Mouse (Mus musculus) neural tube, embryonic 14.5 days (tissue): Measurements from ENCODE around the gene Rom1. TPM values are rescaled to one million over a fixed set of nuclear protein-coding genes. Genes with fewer than 3 reads are reported as not detected.
A peak's percentile ranks its signal among the peaks of the same experiment; 100 is the strongest.
"Not testable (repeated sequence)": the region's sequence is repeated elsewhere in the genome, so short reads cannot be mapped to it uniquely, and the experiment has no call there.

ENCODE experiments used
- ATAC-seq: fragments of 200-750 bp; cut with Nextera tagmentation; 2 replicates; pipeline ENCODE4 v1.8.0; 2017; ENCODE audit warnings: low read depth, mild to moderate bottlenecking, moderate TSS enrichment, moderate library complexity
- H3K27ac ChIP-seq: fragments of 300-500 bp; sonication (generic); 2 replicates; pipeline ENCODE4 v1.5.1; 2014; ENCODE audit warnings: low read depth, mild to moderate bottlenecking, control low read depth, low read length, moderate library complexity, mixed read lengths
- H3K27me3 ChIP-seq: fragments of 300-500 bp; sonication (generic); 2 replicates; pipeline ENCODE4 v1.6.1; 2014; ENCODE audit warnings: low read length; ENCODE audit not compliant: control insufficient read depth, insufficient read depth
- H3K36me3 ChIP-seq: fragments of 300-500 bp; sonication (generic); 2 replicates; pipeline ENCODE4 v1.6.1; 2014; ENCODE audit warnings: low read length, mixed read lengths; ENCODE audit not compliant: control insufficient read depth, insufficient read depth
- H3K4me1 ChIP-seq: fragments of 300-500 bp; sonication (generic); 2 replicates; pipeline ENCODE4 v1.6.1; 2014; ENCODE audit warnings: low read length; ENCODE audit not compliant: control insufficient read depth, insufficient read depth
- H3K4me2 ChIP-seq: fragments of 300-500 bp; sonication (generic); 2 replicates; pipeline ENCODE4 v1.6.1; 2014; ENCODE audit warnings: mild to moderate bottlenecking, low read depth, low read length, control low read depth
- H3K4me3 ChIP-seq: fragments of 300-500 bp; sonication (generic); 2 replicates; pipeline ENCODE4 v1.5.1; 2014; ENCODE audit warnings: low read depth, low read length, control low read depth, mixed read lengths
- H3K9ac ChIP-seq: fragments of 300-500 bp; sonication (generic); replicated peaks from 2 replicates; pipeline ENCODE4 v1.6.1; 2014; ENCODE audit warnings: low read depth, mild to moderate bottlenecking, control low read depth, low read length, mixed read lengths
- H3K9me3 ChIP-seq: fragments of 300-500 bp; sonication (generic); 2 replicates; pipeline ENCODE4 v1.6.1; 2016; ENCODE audit warnings: low read length; ENCODE audit not compliant: control insufficient read depth
- WGBS: fragments of 180-500 bp; shearing (Covaris S2); extraction: QIAGEN DNeasy Blood & Tissue Kit; methylation state at CpG from one replicate; pipeline ENCODE4 v1.1.7; 2014; 5-methylcytosine and 5-hydroxymethylcytosine counted together
- polyA plus RNA-seq: library from polyadenylated mRNA; unstranded; fragments of >200 nt; fragmentation: Nextera tagmentation; extraction: Ambion mirVana; gene quantifications from 2 replicates; pipeline ENCODE4 v1.2.1, GENCODE M21; 2014

Gene Rom1
- polyA plus RNA-seq: 1.1 and 1.7 TPM in 2 replicates

DNA sequence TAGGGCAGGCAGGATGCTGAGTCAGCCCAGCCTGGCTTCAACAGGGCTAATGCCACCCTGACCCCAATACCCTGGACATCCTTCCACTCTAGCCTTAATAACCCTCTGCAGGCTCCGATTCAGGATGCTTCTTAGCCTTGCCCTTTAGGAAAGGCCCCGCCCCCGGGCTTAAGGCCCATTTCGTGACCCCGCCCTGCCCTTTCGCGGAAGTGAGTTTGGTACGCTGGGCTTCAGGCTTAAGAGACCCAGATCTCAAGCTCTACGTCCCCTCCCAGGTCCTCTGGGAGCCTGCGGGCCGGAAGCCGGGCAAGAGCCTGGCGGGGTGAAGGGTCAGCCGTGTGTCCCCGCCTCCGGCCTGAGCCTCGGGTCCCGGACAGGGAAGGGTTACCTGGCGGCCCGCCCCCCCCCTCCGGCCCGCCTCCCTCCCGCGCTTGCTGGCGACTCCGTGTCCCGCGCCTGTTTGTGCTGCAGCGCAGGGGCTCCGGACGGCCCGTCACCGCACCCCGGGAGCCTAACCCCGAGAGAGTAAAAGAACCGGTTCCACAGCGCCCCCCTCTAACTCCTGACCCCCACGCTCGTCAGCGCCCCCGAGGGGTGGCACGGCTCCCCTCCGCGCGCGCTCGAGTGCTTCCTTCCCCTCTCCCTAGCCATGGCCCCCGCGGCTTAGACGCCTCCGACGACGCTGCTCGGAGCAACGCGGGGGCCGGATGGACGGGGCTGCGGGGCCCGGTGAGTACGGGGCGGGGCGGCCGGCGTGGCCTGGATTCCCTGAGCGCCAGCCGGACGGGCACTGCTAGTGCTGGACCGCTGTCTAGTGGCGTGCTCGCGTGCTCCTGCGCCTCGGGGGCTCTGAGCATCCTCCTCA lies at the start of gene Rom1, which contains the start of gene Eml3:
Rom1 (minus strand) TSS at position 133 of the 865 bp plus-strand sequence.
Eml3 (plus strand) TSS at position 329 of the 865 bp plus-strand sequence.
- peak; percentile 50 for ATAC-seq
- Histone ChIP-seq H3K4me1 (0 out of 2 replicates have a peak, but pooled peaks cover 3% of the 10 kb centered on the region), H3K9me3 (no peaks in the 10 kb centered on the region), H3K36me3 (peaks cover 8% of the 10 kb centered on the region; the same call in 1 of the 2 replicates), H3K4me3 (peak within 1 kb of the TSS; percentile 48), H3K27ac (no peak within 1 kb of the TSS), H3K27me3 (no peaks in the 10 kb centered on the region), H3K4me2 (peak within 1 kb of the TSS; percentile 64), H3K9ac (peak within 1 kb of the TSS; percentile 58)
- WGBS: 1% methylated on average over 67 of the region's 74 CpGs

DNA sequence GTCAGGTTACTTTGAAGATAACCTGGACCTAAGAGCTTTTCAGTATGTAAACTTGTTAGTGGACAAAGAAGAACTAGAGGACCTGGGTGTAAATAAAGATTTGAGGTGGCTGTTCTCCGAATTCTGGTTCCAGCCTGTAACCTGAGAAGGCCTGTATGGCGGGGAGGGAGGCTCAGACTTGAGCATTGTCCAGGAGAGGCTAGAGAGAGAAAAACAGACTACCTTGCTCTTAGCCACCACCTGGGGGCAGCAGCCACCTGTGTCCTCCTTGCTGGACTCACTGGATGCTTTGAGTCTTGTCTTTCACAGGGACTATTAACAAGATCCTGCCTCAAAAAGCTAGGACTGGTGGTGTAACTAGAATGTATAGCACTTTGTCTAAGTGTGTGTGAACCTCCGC lies 47.4 kb upstream of the Rom1 start:
- peak; percentile 52; the same call in 1 of the 2 replicates for ATAC-seq
- 58% methylated on average over 3 of the region's 3 CpGs for WGBS
- Histone ChIP-seq H3K4me3 (no peak overlapping the region), H3K36me3 (peaks cover 58% of the 10 kb centered on the region), H3K27me3 (no peaks in the 10 kb centered on the region), H3K27ac (no peak overlapping the region), H3K9me3 (no peaks in the 10 kb centered on the region), H3K9ac (no peak overlapping the region), H3K4me1 (0 out of 2 replicates have a peak, but pooled peaks cover 2% of the 10 kb centered on the region), H3K4me2 (no peak overlapping the region)

DNA sequence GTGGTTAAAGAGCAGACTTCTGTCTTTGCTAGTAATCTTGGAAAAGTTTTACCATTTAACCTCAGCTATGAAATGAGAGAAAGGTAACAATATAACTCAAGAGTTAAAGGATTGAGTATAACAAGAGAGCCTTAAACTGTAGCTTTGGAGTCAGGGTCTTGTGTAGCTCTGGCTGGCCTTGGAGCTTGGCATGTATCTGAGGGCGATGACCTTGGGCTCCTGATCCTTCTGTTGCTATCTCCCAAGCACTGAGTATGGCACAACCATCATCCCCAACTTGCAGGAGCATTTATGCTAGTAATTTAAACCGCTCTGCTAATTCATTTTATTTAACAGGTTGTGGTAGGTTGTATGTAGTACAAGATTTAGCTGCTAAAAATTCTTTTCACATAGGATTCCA lies 46.3 kb upstream of the Rom1 start:
- H3K4me2 ChIP-seq: no peak overlapping the region
- H3K4me1 ChIP-seq: no peaks in the 10 kb centered on the region
- 94% methylated on average over 2 of the region's 2 CpGs for WGBS
- H3K27ac ChIP-seq: no peak overlapping the region
- peaks cover 66% of the 10 kb centered on the region for H3K36me3 ChIP-seq
- no peak overlapping the region for H3K9ac ChIP-seq
- ATAC-seq: no peak
- no peaks in the 10 kb centered on the region for H3K27me3 ChIP-seq
- no peak overlapping the region for H3K4me3 ChIP-seq
- H3K9me3 ChIP-seq: no peaks in the 10 kb centered on the region

DNA sequence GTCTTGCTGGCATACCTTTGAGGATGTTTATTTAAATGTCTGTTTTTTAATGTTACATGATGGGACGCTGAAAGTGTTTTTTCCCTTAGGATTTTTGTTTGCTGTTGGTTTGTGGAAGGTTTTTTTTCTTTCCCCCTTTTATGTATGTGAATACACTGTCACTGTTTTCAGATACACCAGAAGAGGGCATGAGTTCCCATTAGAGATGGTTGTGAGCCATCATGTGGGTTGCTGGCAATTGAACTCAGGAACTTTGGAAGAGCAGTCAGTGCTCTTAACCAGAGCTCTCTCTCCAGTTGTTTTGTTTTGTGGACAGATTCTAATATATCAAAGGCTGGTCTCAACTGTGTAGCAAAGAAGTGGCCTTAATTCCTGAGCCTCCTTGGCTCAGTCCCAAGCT lies 45.5 kb upstream of the Rom1 start:
- WGBS: 90% methylated on average over 1 of the region's 1 CpGs
- Histone ChIP-seq H3K27ac (no peak overlapping the region), H3K9me3 (no peaks in the 10 kb centered on the region), H3K4me2 (no peak overlapping the region), H3K4me3 (no peak overlapping the region), H3K4me1 (no peaks in the 10 kb centered on the region), H3K36me3 (peaks cover 66% of the 10 kb centered on the region), H3K27me3 (no peaks in the 10 kb centered on the region), H3K9ac (no peak overlapping the region)
- no peak for ATAC-seq

- 93% methylated on average over 8 of the region's 8 CpGs for WGBS
Measured at GRCm38 (mm10) chr19:8972491-8972890, 43.3 kb upstream of the Rom1 start.

GRCm38 (mm10) chr19:8967893-8968292 lies 38.7 kb upstream of the Rom1 start:
- Histone ChIP-seq H3K4me3 (peak overlapping the region; percentile 64), H3K4me1 (peaks cover 5% of the 10 kb centered on the region), H3K4me2 (peak overlapping the region; percentile 65), H3K36me3 (peaks cover 45% of the 10 kb centered on the region), H3K9ac (peak overlapping the region; percentile 70), H3K9me3 (no peaks in the 10 kb centered on the region), H3K27me3 (no peaks in the 10 kb centered on the region), H3K27ac (no peak overlapping the region)
- WGBS: 7% methylated on average over 9 of the region's 9 CpGs
- ATAC-seq: no peak

More at GRCm38 (mm10) chr19:8972491-8972890, 43.3 kb upstream of the Rom1 start:
- not testable (repeated sequence) for H3K4me3 ChIP-seq, ATAC-seq, H3K9ac ChIP-seq, H3K27ac ChIP-seq, H3K9me3 ChIP-seq, H3K27me3 ChIP-seq, H3K4me2 ChIP-seq, H3K4me1 ChIP-seq
- peaks cover 46% of the 10 kb centered on the region for H3K36me3 ChIP-seq

DNA sequence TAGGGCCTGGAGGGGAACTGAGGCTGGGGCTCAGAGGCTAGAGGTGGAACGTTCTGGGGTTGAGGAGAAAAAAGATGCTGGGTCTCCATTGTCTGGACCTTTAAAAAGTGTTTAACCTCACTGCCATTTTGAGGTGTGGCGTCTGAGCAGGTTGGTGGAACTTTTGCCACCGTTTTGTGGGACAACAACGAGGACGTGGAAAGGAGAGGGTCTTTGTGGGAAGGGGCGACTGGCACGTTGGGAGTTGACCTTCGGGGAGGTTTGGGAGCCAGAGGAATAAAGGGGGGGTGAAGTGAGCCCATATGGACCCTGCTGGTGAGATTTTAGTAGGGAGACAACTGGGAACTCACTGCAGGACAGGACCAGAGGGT lies 38.2 kb upstream of the Rom1 start:
- peak overlapping the region; percentile 65 for H3K4me2 ChIP-seq
- H3K36me3 ChIP-seq: peaks cover 46% of the 10 kb centered on the region
- H3K9ac ChIP-seq: peak overlapping the region; percentile 70
- H3K27ac ChIP-seq: peak overlapping the region; percentile 83
- peak overlapping the region; percentile 64 for H3K4me3 ChIP-seq
- no peaks in the 10 kb centered on the region for H3K27me3 ChIP-seq
- under 1% methylated on average over 8 of the region's 8 CpGs for WGBS
- peaks cover 5% of the 10 kb centered on the region for H3K4me1 ChIP-seq
- H3K9me3 ChIP-seq: no peaks in the 10 kb centered on the region
- peak; percentile 5; the same call in 1 of the 2 replicates for ATAC-seq

GRCm38 (mm10) chr19:8966590-8967372 lies 37.6 kb upstream of the Rom1 start, which contains the start of gene Eef1g:
TSS of gene Eef1g (plus strand) at chr19:8967041.
- Histone ChIP-seq H3K4me3 (peak within 1 kb of the TSS; percentile 64), H3K9me3 (no peaks in the 10 kb centered on the region), H3K27me3 (no peaks in the 10 kb centered on the region), H3K36me3 (peaks cover 46% of the 10 kb centered on the region), H3K9ac (peak within 1 kb of the TSS; percentile 70), H3K4me1 (peaks cover 5% of the 10 kb centered on the region), H3K27ac (peak within 1 kb of the TSS; percentile 83), H3K4me2 (peak within 1 kb of the TSS; percentile 65)
- ATAC-seq: peak; percentile 98
- under 1% methylated on average over 52 of the region's 52 CpGs for WGBS
